Mouse (Mus musculus): ENCODE measurements around the gene Ctsl.

Ctsl gene
- long read RNA-seq, experiment 1, transcript Ctsl-201 (8 exons, 1,971 nt), result major isoform, 177 of 181 reads
- long read RNA-seq, experiment 1, partial matches to known transcripts, result 3 of 181 reads
- long read RNA-seq, experiment 1, other reads (novel, unspliced or antisense), result 1 of 181 reads
- long read RNA-seq, experiment 2, transcript Ctsl-201 (8 exons, 1,971 nt), result major isoform, 171 of 184 reads
- long read RNA-seq, experiment 2, partial matches to known transcripts, result 8 of 184 reads
- long read RNA-seq, experiment 2, other reads (novel, unspliced or antisense), result 5 of 184 reads

- intact Hi-C loops (cut with DNase I), result loop anchor here (5.0 kb wide), 1 partner anchor 62 kb away; the partner anchor contains the start of gene Cdk20
These were observed at the start of gene Ctsl for GRCm38 (mm10) chr13:64370173-64370940. Gene Ctsl, minus strand, starts transcription at chr13:64370890.

- intact Hi-C loops (cut with DNase I), result no loop called here
These were observed 46.4 kb upstream of the Ctsl start for GRCm38 (mm10) chr13:64416955-64417601.

GRCm38 (mm10) chr13:64415659-64416058 is 45.0 kb upstream of the Ctsl start:
- intact Hi-C loops (cut with DNase I), result no loop called here

- intact Hi-C loops (cut with DNase I), result no loop called here
These were observed 42.1 kb upstream of the Ctsl start for GRCm38 (mm10) chr13:64412752-64413257.

GRCm38 (mm10) chr13:64411282-64411681 is 40.6 kb upstream of the Ctsl start:
- intact Hi-C loops (cut with DNase I), result no loop called here

GRCm38 (mm10) chr13:64410604-64411003 is 39.9 kb upstream of the Ctsl start:
- intact Hi-C loops (cut with DNase I), result no loop called here

GRCm38 (mm10) chr13:64407992-64408391 is 37.3 kb upstream of the Ctsl start:
- intact Hi-C loops (cut with DNase I), result no loop called here

- intact Hi-C loops (cut with DNase I), result no loop called here
These were observed 34.9 kb upstream of the Ctsl start for GRCm38 (mm10) chr13:64405550-64405949.

- intact Hi-C loops (cut with DNase I), result no loop called here
These were observed 32.8 kb upstream of the Ctsl start for GRCm38 (mm10) chr13:64403519-64403918.

- intact Hi-C loops (cut with DNase I), result no loop called here
These were observed 32.3 kb upstream of the Ctsl start for GRCm38 (mm10) chr13:64402951-64403460.

- intact Hi-C loops (cut with DNase I), result no loop called here
These were observed 31.8 kb upstream of the Ctsl start for GRCm38 (mm10) chr13:64402504-64402949.

GRCm38 (mm10) chr13:64402006-64402405 is 31.3 kb upstream of the Ctsl start:
- intact Hi-C loops (cut with DNase I), result no loop called here

- intact Hi-C loops (cut with DNase I), result no loop called here
These were observed 30.2 kb upstream of the Ctsl start for GRCm38 (mm10) chr13:64400801-64401361.

GRCm38 (mm10) chr13:64399906-64400305 is 29.2 kb upstream of the Ctsl start:
- intact Hi-C loops (cut with DNase I), result no loop called here

- intact Hi-C loops (cut with DNase I), result no loop called here
These were observed 27.4 kb upstream of the Ctsl start for GRCm38 (mm10) chr13:64398065-64398464.

GRCm38 (mm10) chr13:64396979-64397378 is 26.3 kb upstream of the Ctsl start:
- intact Hi-C loops (cut with DNase I), result no loop called here

GRCm38 (mm10) chr13:64388415-64388814 is 17.7 kb upstream of the Ctsl start:
- intact Hi-C loops (cut with DNase I), result no loop called here

GRCm38 (mm10) chr13:64386048-64386447 is 15.4 kb upstream of the Ctsl start:
- intact Hi-C loops (cut with DNase I), result no loop called here

GRCm38 (mm10) chr13:64384937-64385336 is 14.2 kb upstream of the Ctsl start:
- intact Hi-C loops (cut with DNase I), result no loop called here

- intact Hi-C loops (cut with DNase I), result no loop called here
These were observed 9.6 kb upstream of the Ctsl start for GRCm38 (mm10) chr13:64380251-64380650.

- intact Hi-C loops (cut with DNase I), result no loop called here
These were observed 7.9 kb upstream of the Ctsl start for GRCm38 (mm10) chr13:64378601-64379000.

All from adrenal gland (tissue).